Mouse (Mus musculus) forebrain, embryonic 12.5 days (tissue): Measurements from ENCODE around the gene Nemf. TPM values are rescaled to one million over a fixed set of nuclear protein-coding genes. Genes with fewer than 3 reads are reported as not detected.
"Not testable (repeated sequence)": the region's sequence is repeated elsewhere in the genome, so short reads cannot be mapped to it uniquely, and the experiment has no call there.

ENCODE experiments used
- ATAC-seq: fragments of 200-750 bp; cut with Nextera tagmentation; 2 replicates; pipeline ENCODE4 v1.8.0; 2017; ENCODE audit warnings: moderate TSS enrichment; ENCODE audit not compliant: low FRiP score
- H3K27ac ChIP-seq: fragments of 300-500 bp; sonication (generic); 2 replicates; pipeline ENCODE4 v1.5.1; 2016; ENCODE audit warnings: mild to moderate bottlenecking
- H3K27me3 ChIP-seq: fragments of 300-500 bp; sonication (generic); 2 replicates; pipeline ENCODE4 v1.6.1; 2016; ENCODE audit warnings: mild to moderate bottlenecking
- H3K36me3 ChIP-seq: fragments of 300-500 bp; sonication (generic); replicated peaks from 2 replicates; pipeline ENCODE4 v1.6.1; 2016; ENCODE audit warnings: mild to moderate bottlenecking
- H3K4me1 ChIP-seq: fragments of 300-500 bp; sonication (generic); 2 replicates; pipeline ENCODE4 v1.6.1; 2016
- H3K4me2 ChIP-seq: fragments of 300-500 bp; sonication (generic); 2 replicates; pipeline ENCODE4 v1.6.1; 2016; ENCODE audit warnings: mild to moderate bottlenecking, moderate library complexity
- H3K4me3 ChIP-seq: fragments of 300-500 bp; sonication (generic); replicated peaks from 2 replicates; pipeline ENCODE4 v1.5.1; 2016; ENCODE audit warnings: mild to moderate bottlenecking
- H3K9ac ChIP-seq: fragments of 300-500 bp; sonication (generic); 2 replicates; pipeline ENCODE4 v1.6.1; 2016; ENCODE audit warnings: mild to moderate bottlenecking
- H3K9me3 ChIP-seq: fragments of 300-500 bp; sonication (generic); 2 replicates; pipeline ENCODE4 v1.6.1; 2016
- WGBS: fragments of 180-500 bp; shearing (Covaris S2); methylation state at CpG from one replicate; pipeline ENCODE4 v1.1.7; 2016; 5-methylcytosine and 5-hydroxymethylcytosine counted together
- polyA plus RNA-seq: library from polyadenylated mRNA; unstranded; fragments of >200 nt; fragmentation: Nextera tagmentation; extraction: Ambion mirVana; gene quantifications from 2 replicates; pipeline ENCODE4 v1.2.1, GENCODE M21; 2016

The Nemf gene
- polyA plus RNA-seq, result 93.3 and 98.4 TPM in 2 replicates

DNA sequence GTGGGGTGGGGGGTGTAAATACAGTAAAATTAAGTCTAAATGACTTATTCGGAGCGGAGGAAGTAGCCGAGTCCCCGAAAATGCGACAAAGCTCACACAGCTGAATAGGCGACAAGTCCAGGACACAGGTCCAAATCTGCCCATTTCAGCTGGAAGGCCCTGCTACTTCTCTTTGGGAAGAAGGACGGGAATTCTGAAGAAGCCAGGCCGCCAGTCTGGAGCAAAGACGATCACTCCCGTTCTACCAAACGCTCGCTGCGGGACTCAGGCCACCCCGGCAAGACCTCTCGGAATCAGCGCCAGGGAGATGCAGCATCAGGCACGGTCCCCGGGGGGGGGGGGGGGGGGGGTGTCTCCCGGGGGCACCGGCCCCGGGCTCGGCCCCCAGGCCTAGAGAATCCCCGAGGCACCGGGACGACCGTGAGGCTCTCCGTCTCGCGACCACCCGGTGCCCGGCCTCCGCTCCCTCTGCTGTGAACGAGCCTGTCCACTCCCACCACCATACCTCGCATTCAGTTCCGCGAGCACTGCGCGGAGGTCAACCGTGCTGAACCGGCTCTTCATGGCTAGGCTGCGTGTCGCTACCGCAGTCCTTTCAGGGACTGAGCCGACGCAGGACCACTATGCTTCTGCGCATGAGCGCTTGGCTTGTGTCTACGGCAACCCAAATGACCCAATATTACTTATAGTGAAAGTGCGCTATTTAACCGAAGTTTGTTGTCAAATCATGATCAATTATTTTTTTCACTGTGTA lies at the start of gene Nemf:
Nemf (minus strand) TSS at position 620 of the 754 bp plus-strand sequence.
- peak; percentile 60 for ATAC-seq
- H3K9me3 ChIP-seq, result no peaks in the 10 kb centered on the region
- WGBS, result under 1% methylated on average over 48 of the region's 50 CpGs

DNA sequence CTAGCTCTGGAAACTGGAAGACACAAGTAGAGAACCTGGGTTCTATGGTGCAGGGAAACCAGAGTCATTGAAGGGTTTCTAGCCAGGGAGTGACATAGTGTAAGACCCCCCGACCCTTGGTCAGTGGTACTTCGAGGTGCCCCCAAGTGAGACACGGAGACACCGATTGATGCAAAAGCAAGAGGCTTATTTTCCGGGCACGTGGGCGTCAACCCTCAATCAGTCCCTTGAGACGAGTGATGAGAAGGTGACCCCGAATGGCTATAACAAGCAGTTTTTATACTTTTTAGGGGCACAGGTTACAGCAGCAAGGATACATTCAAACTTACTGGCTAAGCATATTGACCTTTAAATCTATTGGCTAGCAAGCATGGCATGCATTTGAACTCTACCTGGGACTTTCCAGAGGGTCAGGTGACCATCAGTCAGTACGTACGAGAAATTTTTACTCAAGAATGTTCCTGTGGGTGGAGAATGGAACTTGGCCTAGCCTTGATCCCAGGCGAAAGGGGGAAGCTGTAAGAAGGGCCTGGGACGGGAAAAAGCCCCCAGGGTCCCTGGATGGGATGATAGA lies 45.7 kb upstream of the Nemf start:
- Histone ChIP-seq H3K4me1 (no peaks in the 10 kb centered on the region), H3K36me3 (no peaks in the 10 kb centered on the region), H3K27ac (no peak overlapping the region), H3K4me3 (no peak overlapping the region), H3K4me2 (no peak overlapping the region), H3K9me3 (no peaks in the 10 kb centered on the region), H3K27me3 (no peaks in the 10 kb centered on the region), H3K9ac (no peak overlapping the region)
- WGBS, result 92% methylated on average over 13 of the region's 13 CpGs
- ATAC-seq, result no peak

More for the DNA sequence above, at the start of gene Nemf:
- Histone ChIP-seq H3K9ac (peak within 1 kb of the TSS; percentile 84), H3K4me1 (peaks cover 11% of the 10 kb centered on the region), H3K4me3 (peak within 1 kb of the TSS; percentile 82), H3K27ac (peak within 1 kb of the TSS; percentile 80), H3K27me3 (no peaks in the 10 kb centered on the region), H3K36me3 (peaks cover 28% of the 10 kb centered on the region), H3K4me2 (peak within 1 kb of the TSS; percentile 81)

DNA sequence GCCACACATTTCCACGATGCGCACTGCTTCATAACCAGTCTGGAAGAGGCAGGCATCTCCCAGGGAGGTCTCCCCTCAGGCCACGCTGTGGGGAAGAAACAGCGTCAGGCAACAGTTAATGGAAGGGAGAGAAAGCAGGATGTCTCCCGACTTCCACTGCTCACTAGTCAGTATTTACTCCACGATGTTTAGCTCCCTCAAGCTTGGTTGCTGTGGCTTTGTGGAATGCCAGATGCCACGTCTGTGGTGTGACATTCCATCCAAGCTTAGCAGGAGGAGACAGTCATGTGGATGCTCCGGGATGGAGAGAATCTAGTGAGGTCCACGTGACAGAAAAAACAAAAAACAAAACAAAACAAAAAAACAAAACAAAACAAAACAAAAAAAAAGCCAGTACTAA lies 45.1 kb upstream of the Nemf start:
- Histone ChIP-seq H3K36me3 (no peaks in the 10 kb centered on the region), H3K27me3 (no peaks in the 10 kb centered on the region), H3K4me2 (no peak overlapping the region), H3K4me1 (no peaks in the 10 kb centered on the region), H3K9ac (no peak overlapping the region), H3K9me3 (no peaks in the 10 kb centered on the region), H3K27ac (no peak overlapping the region), H3K4me3 (no peak overlapping the region)
- 76% methylated on average over 9 of the region's 9 CpGs for WGBS
- no peak for ATAC-seq

DNA sequence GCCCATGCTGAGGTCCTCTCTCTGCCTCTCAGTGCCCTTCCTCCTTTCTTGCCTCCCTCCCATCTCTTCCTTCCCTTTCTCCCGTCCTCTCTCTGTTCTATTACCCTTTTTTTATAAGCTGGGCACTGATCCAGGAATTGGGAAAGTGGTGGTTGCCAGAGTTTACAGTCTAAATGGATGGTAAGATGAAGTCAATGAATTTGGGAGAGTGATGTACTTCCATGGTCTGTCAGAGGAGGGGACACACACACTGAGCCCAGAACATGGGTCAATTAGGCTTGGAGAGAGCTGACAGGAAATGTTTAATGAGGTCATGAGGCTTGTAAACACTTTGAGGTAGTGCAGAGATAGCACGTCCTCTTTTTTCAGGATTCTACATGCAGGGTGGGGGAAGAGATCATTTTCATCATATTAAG lies 43.9 kb upstream of the Nemf start:
- H3K4me1 ChIP-seq, result no peaks in the 10 kb centered on the region
- WGBS, result 52% methylated on average over 2 of the region's 2 CpGs
- H3K27ac ChIP-seq, result no peak overlapping the region
- H3K9me3 ChIP-seq, result no peaks in the 10 kb centered on the region
- H3K36me3 ChIP-seq, result no peaks in the 10 kb centered on the region
- no peaks in the 10 kb centered on the region for H3K27me3 ChIP-seq
- H3K4me3 ChIP-seq, result no peak overlapping the region
- ATAC-seq, result no peak
- no peak overlapping the region for H3K4me2 ChIP-seq
- H3K9ac ChIP-seq, result no peak overlapping the region

DNA sequence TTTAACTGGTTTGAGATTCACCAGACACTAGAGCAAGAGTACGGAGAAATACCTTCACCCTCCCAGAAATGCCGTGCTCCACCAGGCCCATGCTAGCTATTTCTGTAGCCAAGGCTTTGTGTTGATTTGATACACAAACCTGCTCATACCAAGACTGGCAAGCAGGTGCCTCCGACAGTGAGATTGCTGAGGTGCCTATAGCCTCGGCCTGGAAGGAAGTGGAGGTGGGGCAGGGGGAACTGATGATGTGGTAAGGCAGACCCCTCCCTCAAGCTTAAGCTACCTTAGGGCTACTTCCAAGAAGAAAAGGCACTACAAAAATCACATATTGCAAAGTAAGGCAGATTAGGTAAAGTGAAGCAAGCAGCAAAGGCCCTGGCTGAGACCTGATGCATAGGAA lies 43.4 kb upstream of the Nemf start:
- H3K4me2 ChIP-seq, result no peak overlapping the region
- H3K9me3 ChIP-seq, result no peaks in the 10 kb centered on the region
- no peaks in the 10 kb centered on the region for H3K27me3 ChIP-seq
- no peak overlapping the region for H3K4me3 ChIP-seq
- no peaks in the 10 kb centered on the region for H3K36me3 ChIP-seq
- H3K4me1 ChIP-seq, result no peaks in the 10 kb centered on the region
- 83% methylated on average over 4 of the region's 4 CpGs for WGBS
- no peak overlapping the region for H3K27ac ChIP-seq
- no peak for ATAC-seq
- no peak overlapping the region for H3K9ac ChIP-seq

DNA sequence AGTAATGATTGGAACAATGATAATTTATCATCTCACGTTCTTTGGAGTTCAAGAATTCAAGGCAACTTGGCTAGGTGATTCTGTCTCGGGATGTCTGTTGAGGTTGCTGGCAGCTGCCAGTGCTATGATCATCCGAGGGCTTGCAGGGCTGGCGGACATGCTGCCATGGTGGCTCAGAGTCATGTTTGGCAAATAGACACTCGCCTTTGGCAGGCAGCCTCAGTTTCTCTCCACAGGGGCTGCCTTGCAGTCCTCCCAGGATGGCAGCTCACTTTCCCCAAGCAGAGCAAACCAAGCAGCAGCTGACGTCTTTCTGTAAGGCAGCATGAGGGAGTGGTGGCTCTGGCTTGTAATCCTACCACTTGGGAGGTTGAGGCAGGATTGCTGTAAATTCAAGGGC lies 37.5 kb upstream of the Nemf start:
- H3K27me3 ChIP-seq, result no peaks in the 10 kb centered on the region
- no peaks in the 10 kb centered on the region for H3K36me3 ChIP-seq
- no peaks in the 10 kb centered on the region for H3K9me3 ChIP-seq
- H3K27ac ChIP-seq, result no peak overlapping the region
- H3K4me3 ChIP-seq, result no peak overlapping the region
- H3K9ac ChIP-seq, result no peak overlapping the region
- no peak overlapping the region for H3K4me2 ChIP-seq
- WGBS, result 83% methylated on average over 6 of the region's 6 CpGs
- H3K4me1 ChIP-seq, result no peaks in the 10 kb centered on the region
- ATAC-seq, result no peak

DNA sequence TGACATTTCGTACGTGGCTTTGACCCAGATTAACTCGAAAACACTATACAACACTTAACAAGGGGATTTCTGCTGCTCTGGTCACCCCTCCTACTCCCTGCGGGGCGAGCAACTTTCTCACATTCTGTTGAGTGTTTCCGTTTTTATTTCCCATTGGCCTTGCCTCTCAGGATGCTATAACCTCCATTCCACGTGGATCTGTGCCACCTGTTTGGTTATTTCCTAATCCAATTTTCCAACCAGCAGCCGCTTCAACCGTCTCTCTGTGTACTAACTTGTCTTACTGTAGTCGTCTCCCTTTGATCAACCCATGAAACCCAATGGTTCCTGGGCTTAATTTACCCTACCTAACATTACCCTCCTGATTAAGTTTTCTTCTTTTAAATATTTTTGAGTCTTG lies 36.1 kb upstream of the Nemf start:
- Histone ChIP-seq H3K27ac (no peak overlapping the region), H3K4me2 (no peak overlapping the region), H3K4me3 (no peak overlapping the region), H3K27me3 (no peaks in the 10 kb centered on the region), H3K9ac (no peak overlapping the region), H3K36me3 (no peaks in the 10 kb centered on the region), H3K4me1 (no peaks in the 10 kb centered on the region), H3K9me3 (no peaks in the 10 kb centered on the region)
- ATAC-seq, result no peak
- WGBS, result 81% methylated on average over 10 of the region's 10 CpGs

DNA sequence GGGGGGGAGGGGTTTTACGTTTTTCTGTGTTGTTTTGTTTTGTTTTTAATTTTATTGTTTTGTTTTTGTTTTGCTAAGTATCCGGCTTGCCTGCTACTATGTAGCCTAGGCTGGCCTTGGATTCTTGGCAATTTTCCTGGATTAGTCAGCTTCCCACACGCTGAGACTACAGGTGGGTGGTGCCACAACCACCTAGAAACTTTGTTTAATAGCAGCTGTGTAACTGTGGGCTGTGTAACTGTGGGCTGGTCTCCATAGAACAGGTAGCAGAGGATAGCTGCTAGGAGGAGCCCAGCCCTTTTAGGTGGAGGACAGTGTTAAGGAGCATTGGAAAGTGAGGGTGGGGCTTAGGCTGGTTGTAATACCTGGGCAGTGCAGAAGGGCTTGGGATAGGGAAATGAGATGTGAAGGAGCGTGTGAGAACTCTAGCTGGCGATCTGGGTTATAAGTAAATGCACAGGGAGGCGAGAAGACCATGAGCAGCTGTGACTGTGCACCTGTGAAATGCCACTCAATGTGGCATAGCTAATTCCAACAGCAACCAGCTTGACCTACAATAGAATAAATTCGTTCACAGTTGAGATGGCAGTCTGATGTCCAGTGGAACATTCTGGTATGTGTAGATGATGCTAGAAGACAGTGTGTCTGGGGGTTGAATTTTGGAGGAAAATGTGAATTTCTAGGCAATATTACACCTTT lies 33.2 kb upstream of the Nemf start:
- Histone ChIP-seq H3K9me3 (no peaks in the 10 kb centered on the region), H3K9ac (no peak overlapping the region), H3K27ac (no peak overlapping the region), H3K27me3 (no peaks in the 10 kb centered on the region), H3K4me2 (no peak overlapping the region), H3K4me3 (no peak overlapping the region), H3K36me3 (no peaks in the 10 kb centered on the region), H3K4me1 (no peaks in the 10 kb centered on the region)
- ATAC-seq, result no peak
- WGBS, result 82% methylated on average over 7 of the region's 7 CpGs

DNA sequence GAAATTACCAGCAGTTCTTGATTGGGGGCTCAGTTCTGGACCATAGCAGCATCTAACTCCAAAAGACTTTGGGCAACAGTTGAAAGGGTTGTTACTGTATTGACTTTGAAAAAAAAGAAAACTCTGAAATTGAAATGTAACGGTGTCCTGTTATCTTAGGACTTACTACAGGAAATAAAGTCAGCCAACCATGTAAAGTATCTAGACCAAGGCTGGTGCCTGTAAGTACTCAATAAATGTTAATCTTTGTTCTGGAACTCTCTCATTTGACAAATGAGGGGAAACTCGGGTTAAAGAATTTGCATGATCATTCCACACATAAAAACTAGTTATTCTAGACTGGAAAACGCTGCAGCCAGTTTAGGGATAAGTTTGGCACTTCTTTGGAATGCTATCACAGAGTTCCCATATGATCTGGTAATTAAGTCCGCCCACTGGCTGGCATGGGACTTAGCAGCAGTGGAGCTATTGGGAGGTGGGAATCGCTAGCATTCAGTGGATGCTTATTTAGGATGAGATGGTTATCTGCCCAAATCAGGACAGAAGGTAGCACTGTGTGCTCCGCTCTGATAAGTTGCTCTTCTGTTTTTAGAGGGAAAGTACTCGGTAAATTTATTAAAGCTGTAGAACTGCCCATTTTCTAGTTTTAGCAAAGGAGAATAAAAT lies 32.4 kb upstream of the Nemf start:
- Histone ChIP-seq H3K9me3 (no peaks in the 10 kb centered on the region), H3K9ac (no peak overlapping the region), H3K27me3 (no peaks in the 10 kb centered on the region), H3K4me1 (no peaks in the 10 kb centered on the region), H3K27ac (no peak overlapping the region), H3K4me2 (no peak overlapping the region), H3K4me3 (no peak overlapping the region), H3K36me3 (no peaks in the 10 kb centered on the region)
- ATAC-seq, result no peak
- 80% methylated on average over 7 of the region's 7 CpGs for WGBS

DNA sequence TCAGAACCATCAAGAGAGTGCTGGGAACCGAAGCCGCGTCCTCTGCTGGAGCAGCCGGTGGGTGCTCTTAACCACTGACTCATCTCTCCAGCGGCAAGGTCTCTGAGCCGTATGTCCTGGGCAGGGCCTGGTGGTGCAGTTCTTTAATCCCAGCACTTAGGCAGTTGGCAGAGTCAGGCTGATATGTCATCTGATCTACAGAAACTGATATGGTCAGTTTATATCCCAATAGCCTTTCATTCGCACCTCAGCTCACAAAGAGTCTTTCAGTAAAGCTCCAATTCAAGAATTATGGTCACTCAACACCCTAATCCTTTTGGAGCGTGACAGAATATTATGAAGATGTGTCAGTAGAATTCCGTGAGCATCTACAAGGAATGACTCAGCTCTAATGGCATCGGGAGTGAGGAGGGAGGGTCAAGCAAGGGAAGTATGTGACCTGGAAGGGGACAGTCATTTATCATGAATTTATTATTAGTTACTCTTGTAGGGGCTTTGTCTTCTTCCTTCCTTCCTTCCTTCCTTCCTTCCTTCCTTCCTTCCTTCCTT lies 31.4 kb upstream of the Nemf start:
- WGBS, result 95% methylated on average over 10 of the region's 10 CpGs
- ATAC-seq, result no peak

DNA sequence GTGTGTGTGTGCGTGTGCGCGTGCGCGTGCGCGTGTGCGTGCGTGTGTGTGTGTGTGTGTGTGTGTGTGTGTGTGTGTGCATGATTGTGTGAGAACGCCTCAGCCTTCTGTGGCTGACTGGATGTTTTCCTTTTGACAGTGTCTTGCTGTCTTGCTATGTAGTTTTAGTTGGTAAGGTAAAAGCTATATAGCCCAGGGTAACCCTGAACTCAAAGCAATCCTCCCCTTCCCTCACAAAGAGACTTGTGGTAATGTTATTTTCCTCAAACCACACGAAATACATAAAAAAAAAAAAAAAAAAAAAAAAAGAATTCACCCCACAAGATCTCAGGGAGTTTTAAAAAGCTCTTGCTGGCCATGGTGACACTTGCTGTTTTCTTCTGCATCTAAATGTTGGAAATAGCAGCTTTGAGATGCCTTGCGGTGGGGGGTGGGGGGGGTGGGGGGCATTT lies 29.3 kb upstream of the Nemf start:
- H3K4me3 ChIP-seq, H3K4me1 ChIP-seq, H3K9ac ChIP-seq, H3K27me3 ChIP-seq, H3K27ac ChIP-seq, H3K36me3 ChIP-seq, ATAC-seq, H3K9me3 ChIP-seq, H3K4me2 ChIP-seq: not testable (repeated sequence)
- 63% methylated on average over 11 of the region's 12 CpGs for WGBS

More for the DNA sequence above, 31.4 kb upstream of the Nemf start:
- H3K9me3 ChIP-seq, result no peaks in the 10 kb centered on the region
- H3K27ac ChIP-seq, result no peak overlapping the region
- no peak overlapping the region for H3K4me2 ChIP-seq
- H3K27me3 ChIP-seq, result no peaks in the 10 kb centered on the region
- no peaks in the 10 kb centered on the region for H3K4me1 ChIP-seq
- H3K4me3 ChIP-seq, result no peak overlapping the region
- no peak overlapping the region for H3K9ac ChIP-seq
- H3K36me3 ChIP-seq, result no peaks in the 10 kb centered on the region
